Mouse (Mus musculus) naive thymus-derived CD4-positive, alpha-beta T cell, adult 2 months (primary cell): ENCODE results near the gene Top3b.
A peak's percentile ranks its signal among the peaks of the same experiment; 100 is the strongest.
"Not testable (repeated sequence)": the region's sequence is repeated elsewhere in the genome, so short reads cannot be mapped to it uniquely, and the experiment has no call there.

Experiments
- DNase-seq: peaks from one replicate; pipeline ENCODE4 v3.0.0-alpha.2; 2011; ENCODE audit warnings: low read depth

Top3b gene

GRCm38 (mm10) chr16:16870617-16871331 lies at the start of gene Top3b, which contains the start of gene Vpreb1:
TSS of gene Top3b (plus strand) at chr16:16870736.
TSS of gene Vpreb1 (minus strand) at chr16:16870843.
- peak; percentile 95 for DNase-seq

GRCm38 (mm10) chr16:16825476-16825875 lies 45.1 kb upstream of the Top3b start:
- DNase-seq: no peak

- no peak for DNase-seq
Measured at GRCm38 (mm10) chr16:16826223-16826622, 44.3 kb upstream of the Top3b start.

GRCm38 (mm10) chr16:16828757-16829615 lies 41.5 kb upstream of the Top3b start, which contains the start of gene Spag6l:
TSS of gene Spag6l (minus strand) at chr16:16829456.
- DNase-seq: peak; percentile 91

- no peak for DNase-seq
Measured at GRCm38 (mm10) chr16:16829671-16830070, 40.9 kb upstream of the Top3b start.

- DNase-seq: no peak
Measured at GRCm38 (mm10) chr16:16849196-16849595, 21.3 kb upstream of the Top3b start.

GRCm38 (mm10) chr16:16852411-16852810 lies 18.1 kb upstream of the Top3b start:
- DNase-seq: no peak

GRCm38 (mm10) chr16:16854836-16855235 lies 15.7 kb upstream of the Top3b start:
- DNase-seq: peak; percentile 86

GRCm38 (mm10) chr16:16855541-16855940 lies 15.0 kb upstream of the Top3b start:
- no peak for DNase-seq

GRCm38 (mm10) chr16:16856054-16856453 lies 14.5 kb upstream of the Top3b start:
- DNase-seq: not testable (repeated sequence)

GRCm38 (mm10) chr16:16856731-16857476 lies 13.6 kb upstream of the Top3b start:
- DNase-seq: no peak

GRCm38 (mm10) chr16:16862288-16862687 lies 8.2 kb upstream of the Top3b start:
- no peak for DNase-seq

GRCm38 (mm10) chr16:16863978-16864377 lies 6.6 kb upstream of the Top3b start, which contains the start of gene Igll1:
TSS of gene Igll1 (minus strand) at chr16:16863985.
- DNase-seq: no peak

GRCm38 (mm10) chr16:16865217-16865616 lies 5.3 kb upstream of the Top3b start:
- peak; percentile 28 for DNase-seq

GRCm38 (mm10) chr16:16865696-16866561 lies 4.6 kb upstream of the Top3b start:
- DNase-seq: peak; percentile 70

GRCm38 (mm10) chr16:16870241-16870616 lies 307 bp upstream of the Top3b start:
- DNase-seq: no peak

- no peak for DNase-seq
Measured at GRCm38 (mm10) chr16:16879025-16879424, 8.5 kb downstream of the Top3b start.

GRCm38 (mm10) chr16:16888341-16888740 lies 17.8 kb downstream of the Top3b start:
- DNase-seq: no peak

GRCm38 (mm10) chr16:16892366-16892765 lies 21.8 kb downstream of the Top3b start:
- no peak for DNase-seq

GRCm38 (mm10) chr16:16896015-16896381 lies 25.5 kb downstream of the Top3b start:
- DNase-seq: no peak

- DNase-seq: peak; percentile 98
Measured at GRCm38 (mm10) chr16:16896382-16897055, 26.0 kb downstream of the Top3b start, which contains the start of gene Ppm1f. TSS of gene Ppm1f (plus strand) at chr16:16896469.
